Mouse (Mus musculus): ENCODE data around the gene D430041D05Rik. TPM values are rescaled to one million over a fixed set of nuclear protein-coding genes. Genes with fewer than 3 reads are reported as not detected.
A peak's percentile ranks its signal among the peaks of the same experiment; 100 is the strongest.

D430041D05Rik gene
- polyA plus RNA-seq, 1 experiment, result 0.60 TPM

DNA sequence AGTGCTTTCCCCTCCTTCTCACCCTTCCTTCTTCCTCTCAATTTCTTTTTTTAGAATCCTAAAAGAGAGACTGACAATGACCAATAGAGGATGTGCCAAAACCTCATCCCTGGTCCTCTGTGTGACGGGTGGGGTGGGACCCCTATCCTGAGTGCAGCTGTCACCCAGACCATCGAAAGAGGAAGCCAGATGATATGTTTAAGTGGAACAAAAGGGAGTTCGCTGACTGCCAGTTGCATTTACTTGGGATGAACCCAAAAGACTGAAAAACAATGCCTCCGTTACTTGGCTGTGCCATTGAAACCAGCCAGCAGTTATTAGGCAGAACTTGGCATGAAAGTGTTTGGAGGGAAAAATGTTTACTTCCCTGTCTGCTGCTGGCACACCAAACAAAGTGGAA lies 159.2 kb downstream of the D430041D05Rik start:
- Histone ChIP-seq H3K4me3 (no peak overlapping the region), H3ac (ENCODE audit: control insufficient read depth, insufficient read length) (no peak overlapping the region), H3K4me2 (ENCODE audit: low read depth) (peak overlapping the region; percentile 58), H3K36me3 (ENCODE audit: control insufficient read depth, insufficient read depth) (no peaks in the 10 kb centered on the region), H3K79me2 (ENCODE audit: control insufficient read depth, insufficient read depth) (no peaks in the 10 kb centered on the region), H3K27me3 (ENCODE audit: control insufficient read depth, insufficient read depth, insufficient read length) (no peaks in the 10 kb centered on the region)
- TF ChIP-seq POLR2AphosphoS2 (IDR thresholded peaks at IDR 0.05; ENCODE audit: insufficient read length, low read depth) (no peak), POLR2A (IDR thresholded peaks at IDR 0.05; ENCODE audit: insufficient read length, low read depth) (no peak), SRF (IDR thresholded peaks at IDR 0.05; ENCODE audit: control insufficient read depth, insufficient read length, low read depth) (no peak), MYOG (IDR thresholded peaks at IDR 0.05; ENCODE audit: control insufficient read depth in 1 of 3, insufficient read depth in 1 of 3, insufficient read length in 2 of 3, low read depth in 2 of 3) (peak in 1 of 3 experiments; percentile 24), USF1 (IDR thresholded peaks at IDR 0.05; ENCODE audit: low read depth) (no peak), MYOD1 (IDR thresholded peaks at IDR 0.05; ENCODE audit: control insufficient read depth in 1 of 3, insufficient read length in 2 of 3, low read depth in 2 of 3) (peak in 1 of 3 experiments; percentile 43)

DNA sequence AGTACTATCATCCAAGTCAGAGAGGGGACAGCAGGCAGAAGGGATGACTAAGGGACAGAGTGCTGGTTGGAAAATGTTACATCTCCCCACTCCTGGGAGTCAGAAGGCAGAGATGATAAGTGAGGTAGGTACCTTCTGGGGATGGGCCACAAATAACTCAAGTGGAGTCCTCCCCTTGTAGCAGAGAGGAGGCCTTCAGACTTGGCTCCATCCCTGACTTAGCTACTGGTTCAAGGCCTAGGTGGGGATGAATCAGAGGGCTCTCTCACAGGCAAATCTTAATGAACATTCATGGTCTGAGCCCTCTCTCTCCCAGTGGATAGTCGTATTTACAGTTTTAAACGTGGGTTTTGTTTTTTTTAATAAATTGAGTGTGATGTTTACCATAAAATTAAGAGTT lies 161.0 kb downstream of the D430041D05Rik start:
- Histone ChIP-seq H3K4me2 (ENCODE audit: low read depth) (no peak overlapping the region), H3ac (ENCODE audit: control insufficient read depth, insufficient read length) (no peak overlapping the region), H3K36me3 (ENCODE audit: control insufficient read depth, insufficient read depth) (no peaks in the 10 kb centered on the region), H3K79me2 (ENCODE audit: control insufficient read depth, insufficient read depth) (no peaks in the 10 kb centered on the region), H3K4me3 (no peak overlapping the region), H3K27me3 (ENCODE audit: control insufficient read depth, insufficient read depth, insufficient read length) (no peaks in the 10 kb centered on the region)
- TF ChIP-seq CEBPB (IDR thresholded peaks at IDR 0.05; ENCODE audit: insufficient read depth, poor library complexity, severe bottlenecking) (no peak), SRF (IDR thresholded peaks at IDR 0.05; ENCODE audit: control insufficient read depth, insufficient read length, low read depth) (no peak), REST (IDR thresholded peaks at IDR 0.05; ENCODE audit: insufficient read depth, insufficient read length) (no peak), TCF12 (IDR thresholded peaks at IDR 0.05; ENCODE audit: insufficient read depth, poor library complexity, severe bottlenecking) (no peak), USF1 (IDR thresholded peaks at IDR 0.05; ENCODE audit: low read depth) (no peak)

DNA sequence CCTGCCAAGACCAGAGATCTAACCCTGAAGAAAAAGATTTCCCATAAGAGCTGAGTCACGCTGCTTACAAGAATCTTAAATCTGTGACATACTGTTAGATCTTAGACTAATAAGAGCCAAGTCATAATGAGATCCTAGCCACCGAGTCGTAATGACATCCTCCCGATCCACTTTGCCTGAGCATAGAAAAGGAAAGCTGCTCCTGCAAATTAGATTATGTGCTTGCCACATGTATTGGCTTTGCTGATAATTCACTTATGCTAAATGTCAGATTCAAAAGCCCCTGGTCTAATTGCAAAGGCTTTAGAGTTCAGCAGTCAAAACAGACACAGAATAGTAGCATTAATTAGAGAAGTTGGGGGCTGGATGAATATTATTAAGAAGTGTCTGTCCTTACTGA lies 164.0 kb downstream of the D430041D05Rik start:
- H3ac ChIP-seq (ENCODE audit: control insufficient read depth, insufficient read length), result no peak overlapping the region
- no peaks in the 10 kb centered on the region for H3K27me3 ChIP-seq (ENCODE audit: control insufficient read depth, insufficient read depth, insufficient read length)
- TF ChIP-seq USF1 (IDR thresholded peaks at IDR 0.05; ENCODE audit: low read depth) (no peak), TCF12 (IDR thresholded peaks at IDR 0.05; ENCODE audit: insufficient read depth, poor library complexity, severe bottlenecking) (no peak), CEBPB (IDR thresholded peaks at IDR 0.05; ENCODE audit: insufficient read depth, poor library complexity, severe bottlenecking) (no peak), MAX (IDR thresholded peaks at IDR 0.05; ENCODE audit: low read depth) (no peak), SRF (IDR thresholded peaks at IDR 0.05; ENCODE audit: control insufficient read depth, insufficient read length, low read depth) (no peak), MYOD1 (IDR thresholded peaks at IDR 0.05; ENCODE audit: control insufficient read depth in 1 of 3, insufficient read length in 2 of 3, low read depth in 2 of 3) (no peak), POLR2AphosphoS2 (IDR thresholded peaks at IDR 0.05; ENCODE audit: insufficient read length, low read depth) (no peak)
- no peak overlapping the region for H3K4me3 ChIP-seq
- no peaks in the 10 kb centered on the region for H3K36me3 ChIP-seq (ENCODE audit: control insufficient read depth, insufficient read depth)
- H3K4me2 ChIP-seq (ENCODE audit: low read depth), result no peak overlapping the region
- H3K79me2 ChIP-seq (ENCODE audit: control insufficient read depth, insufficient read depth), result no peaks in the 10 kb centered on the region

DNA sequence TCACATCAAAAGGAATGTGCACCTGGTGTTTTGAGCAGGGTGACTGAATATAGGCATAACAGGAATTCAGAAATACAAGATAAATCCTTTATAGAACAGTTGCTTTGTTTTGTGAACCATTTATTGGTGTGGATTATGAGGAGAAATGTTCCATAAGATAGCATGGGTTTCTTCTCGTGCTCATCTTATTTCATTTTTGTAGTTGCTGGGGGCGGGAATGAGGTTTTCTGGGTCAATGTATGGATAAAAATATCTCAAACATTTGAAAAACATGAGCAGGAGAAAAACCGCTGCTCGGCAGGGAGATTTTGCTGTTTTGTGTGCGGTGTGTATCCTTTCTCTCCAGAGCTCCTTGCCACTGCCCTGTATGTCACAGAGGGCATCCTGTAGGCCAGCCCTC lies 168.8 kb downstream of the D430041D05Rik start:
- no peak overlapping the region for H3K4me2 ChIP-seq (ENCODE audit: low read depth)
- H3K4me3 ChIP-seq, result no peak overlapping the region
- TF ChIP-seq MYOD1 (IDR thresholded peaks at IDR 0.05; ENCODE audit: control insufficient read depth in 1 of 3, insufficient read length in 2 of 3, low read depth in 2 of 3) (no peak), MAX (IDR thresholded peaks at IDR 0.05; ENCODE audit: low read depth) (no peak), TCF12 (IDR thresholded peaks at IDR 0.05; ENCODE audit: insufficient read depth, poor library complexity, severe bottlenecking) (no peak), USF1 (IDR thresholded peaks at IDR 0.05; ENCODE audit: low read depth) (no peak), CEBPB (IDR thresholded peaks at IDR 0.05; ENCODE audit: insufficient read depth, poor library complexity, severe bottlenecking) (no peak), E2F4 (IDR thresholded peaks at IDR 0.05; ENCODE audit: insufficient read depth) (no peak), MYOG (IDR thresholded peaks at IDR 0.05; ENCODE audit: control insufficient read depth in 1 of 3, insufficient read depth in 1 of 3, insufficient read length in 2 of 3, low read depth in 2 of 3) (no peak), REST (IDR thresholded peaks at IDR 0.05; ENCODE audit: insufficient read depth, insufficient read length) (no peak)

DNA sequence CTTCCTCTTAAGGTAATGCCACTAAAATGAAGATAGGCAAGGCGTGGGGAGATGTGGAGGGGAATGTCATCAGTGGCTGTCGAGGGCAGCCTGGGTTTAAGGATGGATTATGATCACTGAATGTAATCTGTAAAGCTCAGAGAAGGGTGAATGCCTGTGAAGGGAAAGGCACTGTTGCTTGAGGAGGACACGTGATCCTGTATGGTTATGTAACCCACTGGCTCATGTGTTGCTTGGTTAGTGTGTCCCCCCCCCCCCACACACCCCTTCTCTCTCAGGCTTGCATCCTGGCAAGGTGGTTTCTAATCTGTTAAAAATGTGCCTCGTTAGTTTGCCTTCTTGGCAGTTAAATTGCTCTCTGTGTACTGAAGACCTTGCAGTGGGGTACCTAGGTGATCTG lies 173.7 kb downstream of the D430041D05Rik start:
- Histone ChIP-seq H3K36me3 (ENCODE audit: control insufficient read depth, insufficient read depth) (no peaks in the 10 kb centered on the region), H3ac (ENCODE audit: control insufficient read depth, insufficient read length) (no peak overlapping the region), H3K27me3 (ENCODE audit: control insufficient read depth, insufficient read depth, insufficient read length) (no peaks in the 10 kb centered on the region), H3K79me2 (ENCODE audit: control insufficient read depth, insufficient read depth) (no peaks in the 10 kb centered on the region), H3K4me3 (no peak overlapping the region), H3K4me2 (ENCODE audit: low read depth) (no peak overlapping the region)
- no peak for TF ChIP-seq E2F4 (IDR thresholded peaks at IDR 0.05; ENCODE audit: insufficient read depth)
- TF ChIP-seq SRF (IDR thresholded peaks at IDR 0.05; ENCODE audit: control insufficient read depth, insufficient read length, low read depth), result no peak
- no peak for TF ChIP-seq TCF12 (IDR thresholded peaks at IDR 0.05; ENCODE audit: insufficient read depth, poor library complexity, severe bottlenecking)
- TF ChIP-seq USF1 (IDR thresholded peaks at IDR 0.05; ENCODE audit: low read depth), result no peak
- no peak for TF ChIP-seq MYOG (IDR thresholded peaks at IDR 0.05; ENCODE audit: control insufficient read depth in 1 of 3, insufficient read depth in 1 of 3, insufficient read length in 2 of 3, low read depth in 2 of 3)
- TF ChIP-seq CEBPB (IDR thresholded peaks at IDR 0.05; ENCODE audit: insufficient read depth, poor library complexity, severe bottlenecking), result no peak
- TF ChIP-seq MYOD1 (IDR thresholded peaks at IDR 0.05; ENCODE audit: control insufficient read depth in 1 of 3, insufficient read length in 2 of 3, low read depth in 2 of 3), result no peak
- no peak for TF ChIP-seq REST (IDR thresholded peaks at IDR 0.05; ENCODE audit: insufficient read depth, insufficient read length)

More for the DNA sequence above, 168.8 kb downstream of the D430041D05Rik start:
- H3K27me3 ChIP-seq (ENCODE audit: control insufficient read depth, insufficient read depth, insufficient read length), result no peaks in the 10 kb centered on the region
- no peaks in the 10 kb centered on the region for H3K79me2 ChIP-seq (ENCODE audit: control insufficient read depth, insufficient read depth)
- no peaks in the 10 kb centered on the region for H3K36me3 ChIP-seq (ENCODE audit: control insufficient read depth, insufficient read depth)
- no peak overlapping the region for H3ac ChIP-seq (ENCODE audit: control insufficient read depth, insufficient read length)

Data from myocyte (in vitro differentiated cells).